Mouse (Mus musculus) adrenal gland, adult 8-10 months (tissue): ENCODE data around the gene Erbin. TPM values are rescaled to one million over a fixed set of nuclear protein-coding genes. Genes with fewer than 3 reads are reported as not detected.

ENCODE experiments used
- DNase-seq: peaks from one replicate; pipeline ENCODE4 v3.0.0; 2022
- total RNA-seq, 4 experiments: library from RNA; stranded (reverse); gene quantifications; 2 replicates each; pipeline ENCODE4 v1.2.4; 2022

The Erbin gene
- 100 to 1,000 TPM in 2 of 4 experiments, 10 to 100 TPM in 2; 88.7 to 123 (median 108) TPM for total RNA-seq

GRCm38 (mm10) chr13:103920261-103920932, at the start of gene Erbin:
Erbin (minus strand) TSS chr13:103920514.
- peak; percentile 80 for DNase-seq

- DNase-seq = no peak
Measured at GRCm38 (mm10) chr13:103969912-103970311, 49.6 kb upstream of the Erbin start.

GRCm38 (mm10) chr13:103967987-103968386, 47.7 kb upstream of the Erbin start:
- no peak for DNase-seq

DNA sequence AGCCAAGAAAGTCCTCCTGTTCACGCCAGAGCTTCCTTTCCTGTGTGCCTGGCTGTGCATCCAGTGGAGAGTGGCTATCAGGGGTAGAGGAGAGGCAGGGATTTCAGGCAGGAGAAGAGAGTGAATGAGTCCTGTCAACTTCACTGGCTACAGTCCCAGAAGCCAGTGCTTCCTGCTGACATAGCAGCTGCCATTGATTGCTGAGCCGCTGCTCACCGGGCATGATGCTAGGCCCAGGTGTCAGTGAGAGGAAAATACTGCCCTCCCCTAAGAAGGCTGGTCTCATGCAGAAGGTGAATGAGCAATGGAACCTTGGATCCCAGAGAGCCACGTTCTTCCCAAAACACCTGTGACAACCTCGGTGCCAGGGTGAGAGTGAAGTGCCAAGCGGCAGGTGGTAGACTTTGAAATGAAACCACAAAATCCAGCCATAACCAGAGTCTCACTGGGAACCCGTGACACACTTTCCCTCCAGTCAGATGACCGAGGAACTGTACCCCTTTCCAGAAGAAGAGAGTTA, 46.4 kb upstream of the Erbin start:
- no peak for DNase-seq

GRCm38 (mm10) chr13:103965187-103965586, 44.9 kb upstream of the Erbin start:
- DNase-seq = no peak

- no peak for DNase-seq
Measured at GRCm38 (mm10) chr13:103963094-103963493, 42.8 kb upstream of the Erbin start.

GRCm38 (mm10) chr13:103959841-103960240, 39.5 kb upstream of the Erbin start:
- peak; percentile 79 for DNase-seq

GRCm38 (mm10) chr13:103958607-103959123, 38.4 kb upstream of the Erbin start:
- no peak for DNase-seq

DNA sequence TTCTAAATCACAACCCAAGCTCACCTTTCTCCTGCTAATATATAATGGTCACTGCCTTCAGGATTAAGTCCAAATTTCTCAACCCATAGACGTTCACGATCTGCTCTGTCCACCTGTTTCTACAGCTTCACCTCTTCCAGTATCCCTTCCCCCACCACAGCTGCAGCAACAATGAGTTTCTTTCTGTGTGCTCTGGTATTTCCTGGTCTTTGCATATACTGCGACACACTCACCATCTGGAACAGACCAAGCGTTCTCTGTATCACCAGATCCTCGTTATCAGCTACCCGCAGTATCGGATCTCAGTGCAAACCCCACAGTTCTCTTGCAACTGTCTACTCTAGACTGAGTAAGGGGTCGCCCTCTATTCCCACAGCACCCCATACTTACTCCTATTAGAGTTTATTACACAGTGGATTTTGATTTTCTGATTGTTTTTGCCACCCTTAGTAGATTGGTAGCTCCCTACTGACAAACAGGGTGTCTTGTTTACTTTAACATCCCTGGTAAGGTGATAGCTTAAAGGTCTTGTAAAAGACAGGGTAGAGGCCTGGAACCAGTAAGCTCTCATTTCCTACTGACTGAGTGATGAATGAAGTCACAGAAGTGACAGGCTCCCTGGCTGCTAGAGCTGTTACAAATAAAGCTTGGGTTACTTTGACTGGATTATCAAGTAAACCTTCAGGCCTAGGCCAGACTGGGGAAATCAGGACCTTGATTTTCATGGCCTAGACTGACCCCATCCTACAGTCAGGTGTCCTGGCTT, 37.0 kb upstream of the Erbin start:
- no peak for DNase-seq

GRCm38 (mm10) chr13:103955652-103956051, 35.3 kb upstream of the Erbin start:
- DNase-seq = no peak

DNA sequence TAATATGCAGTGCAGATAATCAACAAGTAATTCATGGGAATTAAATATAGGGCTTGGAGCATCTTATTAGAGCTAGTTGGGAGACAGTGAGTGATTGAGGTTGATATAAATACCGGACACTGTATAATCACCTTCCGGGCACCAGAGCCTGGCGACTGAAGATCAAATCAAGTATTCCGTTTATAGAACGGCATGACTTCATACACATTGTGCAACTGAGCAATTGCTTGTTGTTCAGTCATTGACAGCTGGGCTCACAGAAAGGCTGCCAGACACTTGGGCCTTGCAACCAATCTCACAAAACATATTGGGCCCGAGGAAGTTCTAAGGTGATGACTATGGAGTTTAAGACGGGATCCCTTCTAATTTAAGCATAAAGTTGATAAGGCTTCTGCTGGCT, 31.1 kb upstream of the Erbin start:
- no peak for DNase-seq

DNA sequence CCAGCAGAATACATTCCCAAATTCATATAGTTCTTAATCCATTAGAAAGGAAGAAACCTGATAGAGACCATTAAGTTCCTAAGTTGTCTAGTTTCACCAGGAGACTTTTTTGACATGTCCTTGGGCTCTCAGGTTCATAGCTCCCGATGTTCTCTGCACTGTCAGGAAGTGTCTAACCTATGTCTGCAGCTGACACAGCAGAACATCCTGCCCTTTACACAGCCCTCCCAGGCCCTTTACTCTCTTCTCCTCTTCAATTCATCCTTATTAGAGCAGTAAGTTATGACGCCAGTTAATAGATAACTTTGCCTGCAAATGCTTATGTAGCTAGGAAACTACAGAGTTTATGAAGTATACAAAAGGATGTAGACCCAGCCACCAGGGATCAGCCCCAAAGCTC, 20.5 kb upstream of the Erbin start:
- DNase-seq = no peak

DNA sequence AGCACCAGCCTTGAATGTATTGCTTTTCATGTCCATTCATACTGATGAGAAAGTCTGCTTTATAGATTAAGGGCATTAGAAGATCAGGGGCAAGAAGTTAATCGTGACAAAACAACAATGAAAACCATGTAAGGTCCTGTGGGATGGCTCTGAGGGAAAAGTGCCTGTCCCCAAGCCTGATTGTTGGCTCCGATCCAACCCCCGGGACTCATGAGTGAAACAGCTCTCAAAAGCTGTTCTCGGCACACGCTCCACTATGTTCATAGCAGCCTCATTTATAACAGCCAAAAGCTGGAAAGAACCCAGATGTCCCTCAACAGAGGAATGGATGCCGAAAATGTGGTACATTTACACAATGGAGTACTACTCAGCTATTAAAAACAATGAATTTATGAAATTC, 4.3 kb upstream of the Erbin start:
- no peak for DNase-seq

- no peak for DNase-seq
Measured at GRCm38 (mm10) chr13:103923402-103924065, 3.2 kb upstream of the Erbin start.

DNA sequence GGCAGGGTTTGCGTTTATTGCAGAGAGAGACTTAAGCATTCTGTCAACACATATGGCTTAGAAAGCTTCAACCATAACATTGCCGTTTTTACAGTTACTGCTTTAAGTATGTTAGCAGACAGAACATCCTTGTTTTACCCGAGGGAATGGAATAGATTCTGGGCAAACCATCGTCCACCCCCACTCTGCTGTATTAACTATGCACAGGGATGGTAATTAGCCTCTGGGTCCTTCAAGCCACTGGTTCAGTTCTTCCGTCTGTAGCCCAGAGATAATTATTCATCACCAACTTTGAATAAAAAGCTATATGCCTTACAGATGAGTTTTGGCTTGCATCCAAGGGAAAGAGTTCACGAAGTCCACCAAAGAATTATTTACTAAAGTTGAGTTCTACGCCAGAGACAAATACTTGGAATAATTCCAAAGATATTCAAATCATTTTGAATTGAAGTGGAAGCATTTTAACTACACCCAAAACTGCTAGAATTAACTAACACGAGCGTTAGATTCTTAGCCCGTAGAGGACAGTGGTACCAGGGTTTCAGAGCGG, 1.6 kb upstream of the Erbin start:
- DNase-seq = no peak

- peak; percentile 84 for DNase-seq
Measured at GRCm38 (mm10) chr13:103920933-103921830, 868 bp upstream of the Erbin start.

GRCm38 (mm10) chr13:103919956-103920260, 406 bp downstream of the Erbin start:
- no peak for DNase-seq

- peak; percentile 30 for DNase-seq
Measured at GRCm38 (mm10) chr13:103919234-103919955, 919 bp downstream of the Erbin start.

DNA sequence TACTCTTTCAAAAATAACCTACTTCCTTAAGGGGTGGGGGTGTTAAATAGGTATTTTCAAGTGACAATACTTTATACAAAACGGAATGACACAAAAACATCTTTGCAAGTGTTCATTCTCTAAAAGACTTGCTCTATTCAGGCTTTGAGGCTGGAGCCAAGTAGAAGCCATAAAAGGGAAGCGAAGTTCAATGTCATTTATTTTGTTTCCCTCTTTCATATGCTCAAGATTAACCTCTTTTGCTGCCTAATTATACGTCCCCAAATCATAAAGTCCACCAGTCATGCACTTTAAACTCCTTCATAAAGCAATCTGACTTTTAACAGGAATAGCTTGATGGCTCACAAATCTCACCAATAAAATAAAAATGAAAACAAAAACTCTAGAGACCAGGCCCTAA, 1.9 kb downstream of the Erbin start:
- no peak for DNase-seq

DNA sequence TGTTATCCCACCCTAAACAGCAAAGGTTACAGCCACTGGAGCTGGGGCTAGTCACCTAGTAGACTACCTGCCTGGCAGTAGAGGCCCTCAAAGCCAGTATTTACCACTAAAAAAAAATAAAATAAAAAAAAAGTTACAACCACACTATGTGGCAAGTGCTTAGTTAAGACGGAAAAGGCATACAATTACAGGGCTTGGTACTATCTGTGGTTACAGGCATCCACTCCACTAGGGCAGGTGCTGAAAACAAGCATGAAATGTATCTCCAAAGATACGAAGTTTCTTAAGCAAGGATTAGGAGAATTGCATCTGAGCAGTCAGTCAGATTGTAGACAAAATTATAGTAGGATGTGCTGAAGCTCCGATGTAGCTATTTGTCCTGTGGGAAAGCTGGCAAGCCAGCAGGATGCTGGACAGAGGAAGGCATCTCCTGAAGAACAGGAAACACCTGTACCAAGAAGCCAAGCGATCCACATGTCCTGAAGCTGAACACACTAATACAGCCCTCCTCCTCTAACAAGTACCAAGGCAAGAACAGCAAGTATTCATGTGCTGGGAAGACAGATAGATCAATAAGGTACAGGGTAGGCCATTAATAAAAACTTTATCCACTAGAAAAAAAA, 6.1 kb downstream of the Erbin start:
- DNase-seq = no peak

- no peak for DNase-seq
Measured at GRCm38 (mm10) chr13:103912351-103912750, 8.0 kb downstream of the Erbin start.
